Mouse (Mus musculus): ENCODE measurements at regions not wholly inside any gene's neighbourhood (a gene's known extent, or its start where the extent isn't known, plus 50 kb on each side); places are given as distances from the start of the nearest gene placed in this dataset.

- DNase-seq (ENCODE audit: low spot score in 2 of 2), result no peak
These were observed 246.7 kb upstream of the Adam34 start for GRCm38 (mm10) chr8:43956500-43956899.

GRCm38 (mm10) chr8:43949224-43950021 is 239.6 kb upstream of the Adam34 start:
- DNase-seq (ENCODE audit: low spot score in 2 of 2), result peak; percentile 1 to 14

GRCm38 (mm10) chr8:43948807-43949206 is 239.0 kb upstream of the Adam34 start:
- DNase-seq (ENCODE audit: low spot score in 2 of 2), result peak in 1 of 2 experiments; percentile 10

- DNase-seq (ENCODE audit: low spot score in 2 of 2), result no peak
These were observed 221.9 kb upstream of the Adam34 start for GRCm38 (mm10) chr8:43931727-43932126.

GRCm38 (mm10) chr8:43922982-43923381 is 213.1 kb upstream of the Adam34 start:
- DNase-seq (ENCODE audit: low spot score in 2 of 2), result no peak

GRCm38 (mm10) chr8:43921263-43921662 is 211.4 kb upstream of the Adam34 start:
- no peak for DNase-seq (ENCODE audit: low spot score in 2 of 2)

- DNase-seq (ENCODE audit: low spot score in 2 of 2), result no peak
These were observed 196.3 kb upstream of the Adam34 start for GRCm38 (mm10) chr8:43906119-43906518.

GRCm38 (mm10) chr8:43895171-43895570 is 185.3 kb upstream of the Adam34 start:
- no peak for DNase-seq (ENCODE audit: low spot score in 2 of 2)

- DNase-seq (ENCODE audit: low spot score in 2 of 2), result no peak
These were observed 144.2 kb upstream of the Adam34 start for GRCm38 (mm10) chr8:43853820-43854590.
